Mouse (Mus musculus) heart, embryonic 14.5 days (tissue): ENCODE measurements around the gene Eipr1. TPM values are rescaled to one million over a fixed set of nuclear protein-coding genes. Genes with fewer than 3 reads are reported as not detected.

Source experiments
- ATAC-seq: fragments of 200-750 bp; cut with Nextera tagmentation; 2 replicates; pipeline ENCODE4 v1.8.0; 2017; ENCODE audit warnings: low read depth, moderate TSS enrichment; ENCODE audit not compliant: insufficient number of reproducible peaks, insufficient read depth, low FRiP score
- H3K27ac ChIP-seq, 2 experiments: fragments of 200-500 bp in 1 of 2; fragments of 300-500 bp in 1 of 2; sonication (generic) in 1 of 2; replicated peaks in 1 of 2; 2 replicates each; pipeline ENCODE4 v1.5.1; 2012 to 2014; ENCODE audit warnings: low read depth in 2 of 2, low read length in 2 of 2, control low read depth in 1 of 2, mild to moderate bottlenecking in 1 of 2, mixed read lengths in 1 of 2; ENCODE audit not compliant: control insufficient read depth in 1 of 2, insufficient read depth in 1 of 2
- H3K27me3 ChIP-seq: fragments of 300-500 bp; sonication (generic); 2 replicates; pipeline ENCODE4 v1.6.1; 2014; ENCODE audit warnings: mild to moderate bottlenecking, low read length, control low read depth; ENCODE audit not compliant: control insufficient read depth, insufficient read depth
- H3K36me3 ChIP-seq: fragments of 300-500 bp; sonication (generic); 2 replicates; pipeline ENCODE4 v1.6.1; 2014; ENCODE audit warnings: mild to moderate bottlenecking, control low read depth, low read length, mixed read lengths; ENCODE audit not compliant: control insufficient read depth, insufficient read depth
- H3K4me1 ChIP-seq, 2 experiments: fragments of 200-500 bp in 1 of 2; fragments of 300-500 bp in 1 of 2; sonication (generic) in 1 of 2; 2 replicates each; pipeline ENCODE4 v1.6.1; 2012 to 2014; ENCODE audit warnings: low read length in 2 of 2, control low read depth in 1 of 2, mixed read lengths in 1 of 2; ENCODE audit not compliant: control insufficient read depth in 2 of 2, insufficient read depth in 2 of 2
- H3K4me2 ChIP-seq: fragments of 300-500 bp; sonication (generic); 2 replicates; pipeline ENCODE4 v1.6.1; 2014; ENCODE audit warnings: mild to moderate bottlenecking, low read length
- H3K4me3 ChIP-seq, 2 experiments: fragments of 200-500 bp in 1 of 2; fragments of 300-500 bp in 1 of 2; sonication (generic) in 1 of 2; 2 replicates each; pipeline ENCODE4 v1.5.1; 2012 to 2014; ENCODE audit warnings: low read length in 2 of 2, mild to moderate bottlenecking in 2 of 2, control low read depth in 1 of 2, low read depth in 1 of 2, moderate library complexity in 1 of 2; ENCODE audit not compliant: control insufficient read depth in 1 of 2, insufficient read depth in 1 of 2
- H3K9ac ChIP-seq: fragments of 300-500 bp; sonication (generic); 2 replicates; pipeline ENCODE4 v1.6.1; 2014; ENCODE audit warnings: mild to moderate bottlenecking, low read length
- H3K9me3 ChIP-seq: fragments of 300-500 bp; sonication (generic); 2 replicates; pipeline ENCODE4 v1.6.1; 2016; ENCODE audit warnings: low read length, control low read depth; ENCODE audit not compliant: control insufficient read depth
- WGBS: fragments of 180-500 bp; shearing (Covaris S2); extraction: QIAGEN DNeasy Blood & Tissue Kit; methylation state at CpG from one replicate; pipeline ENCODE4 v1.1.7; 2014; 5-methylcytosine and 5-hydroxymethylcytosine counted together
- polyA plus RNA-seq: library from polyadenylated mRNA; unstranded; fragments of >200 nt; fragmentation: Nextera tagmentation; extraction: Ambion mirVana; gene quantifications from 2 replicates; pipeline ENCODE4 v1.2.1, GENCODE M21; 2014

Gene Eipr1
- polyA plus RNA-seq, 1 experiment from 2014 or later: 19.8 TPM

GRCm38 (mm10) chr12:28795041-28795440, 43.4 kb downstream of the Eipr1 start:
- H3K4me3 ChIP-seq: no peak overlapping the region
- no peaks in the 10 kb centered on the region for H3K36me3 ChIP-seq
- no peak overlapping the region for H3K27ac ChIP-seq
- peaks cover 3 to 7% of the 10 kb centered on the region in 2 experiments for H3K4me1 ChIP-seq
- 42% methylated on average over 3 of the region's 3 CpGs for WGBS
- no peak overlapping the region for H3K4me2 ChIP-seq
- no peak for ATAC-seq
- no peaks in the 10 kb centered on the region for H3K9me3 ChIP-seq
- no peaks in the 10 kb centered on the region for H3K27me3 ChIP-seq
- H3K9ac ChIP-seq: no peak overlapping the region

DNA sequence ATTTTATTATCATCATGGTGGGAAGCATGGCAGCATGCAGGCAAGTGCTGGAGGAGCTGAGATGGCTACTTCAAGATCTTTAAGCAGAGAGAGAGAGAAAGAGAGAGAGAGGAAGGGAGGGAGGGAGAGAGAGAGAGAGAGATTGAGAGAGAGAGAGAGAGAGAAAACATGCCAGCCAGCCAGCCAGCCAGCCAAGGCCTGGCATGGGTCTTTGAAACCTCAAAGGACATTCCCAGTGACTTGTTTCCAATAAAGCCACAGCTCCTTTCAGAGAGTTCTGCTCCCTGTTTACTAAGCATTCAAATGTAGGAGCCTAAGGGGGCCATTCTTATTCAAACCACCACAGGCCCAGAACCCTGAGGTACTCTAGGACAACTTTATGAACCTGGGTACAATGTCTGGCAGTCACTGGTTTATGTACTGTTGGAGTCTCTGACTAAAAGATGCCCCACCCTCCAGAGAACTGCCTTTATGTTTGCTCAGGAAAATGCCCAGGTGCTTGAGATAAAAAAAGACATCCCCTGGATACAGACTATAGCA, 45.3 kb downstream of the Eipr1 start:
- H3K4me2 ChIP-seq: no peak overlapping the region
- no peak for ATAC-seq

GRCm38 (mm10) chr12:28799798-28800411, 48.3 kb downstream of the Eipr1 start:
- H3K4me1 ChIP-seq: peaks cover 9% of the 10 kb centered on the region in 2 experiments
- H3K9me3 ChIP-seq: no peaks in the 10 kb centered on the region
- H3K36me3 ChIP-seq: no peaks in the 10 kb centered on the region
- no peak overlapping the region for H3K27ac ChIP-seq
- no peak overlapping the region for H3K4me2 ChIP-seq
- WGBS: 73% methylated on average over 11 of the region's 11 CpGs
- no peaks in the 10 kb centered on the region for H3K27me3 ChIP-seq
- no peak overlapping the region for H3K9ac ChIP-seq
- no peak for ATAC-seq
- H3K4me3 ChIP-seq: no peak overlapping the region

More for the DNA sequence above, 45.3 kb downstream of the Eipr1 start:
- H3K36me3 ChIP-seq: no peaks in the 10 kb centered on the region
- no peak overlapping the region for H3K4me3 ChIP-seq
- H3K27me3 ChIP-seq: no peaks in the 10 kb centered on the region
- H3K27ac ChIP-seq: no peak overlapping the region
- H3K9me3 ChIP-seq: no peaks in the 10 kb centered on the region
- H3K4me1 ChIP-seq: peaks cover 7% of the 10 kb centered on the region in 2 experiments
- H3K9ac ChIP-seq: no peak overlapping the region

- H3K27ac ChIP-seq: no peak overlapping the region
- ATAC-seq: no peak
- no peaks in the 10 kb centered on the region for H3K9me3 ChIP-seq
- H3K4me2 ChIP-seq: no peak overlapping the region
- H3K4me1 ChIP-seq: peaks cover 10 to 13% of the 10 kb centered on the region in 2 experiments
- 66% methylated on average over 4 of the region's 4 CpGs for WGBS
- H3K27me3 ChIP-seq: no peaks in the 10 kb centered on the region
- H3K4me3 ChIP-seq: no peak overlapping the region
- H3K36me3 ChIP-seq: no peaks in the 10 kb centered on the region
- no peak overlapping the region for H3K9ac ChIP-seq
Measured at GRCm38 (mm10) chr12:28800423-28800822, 48.8 kb downstream of the Eipr1 start.

DNA sequence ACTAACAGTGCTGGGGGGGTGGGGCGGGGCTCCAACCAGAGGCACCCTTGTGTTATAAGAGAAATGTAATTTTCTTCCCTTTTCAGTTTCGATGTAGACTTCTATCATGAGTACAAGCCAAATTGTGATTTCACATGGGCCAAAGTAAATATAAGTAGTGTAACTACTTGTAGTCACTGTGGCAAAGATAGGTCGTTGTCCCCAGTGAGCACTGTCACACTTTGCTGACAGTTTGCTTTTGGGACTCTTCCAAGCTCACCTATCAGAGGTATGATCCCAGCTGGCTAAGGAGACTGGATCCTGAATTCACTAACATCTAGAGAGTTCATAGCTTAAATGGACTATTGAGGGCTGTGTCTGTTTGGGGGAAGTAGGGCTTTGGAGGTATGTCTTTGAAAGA, 49.3 kb downstream of the Eipr1 start:
- no peaks in the 10 kb centered on the region for H3K27me3 ChIP-seq
- WGBS: 65% methylated on average over 3 of the region's 3 CpGs
- H3K9ac ChIP-seq: no peak overlapping the region
- ATAC-seq: no peak
- H3K9me3 ChIP-seq: no peaks in the 10 kb centered on the region
- no peaks in the 10 kb centered on the region for H3K36me3 ChIP-seq
- no peak overlapping the region for H3K4me3 ChIP-seq
- H3K27ac ChIP-seq: no peak overlapping the region
- peaks cover 10 to 16% of the 10 kb centered on the region in 2 experiments for H3K4me1 ChIP-seq
- no peak overlapping the region for H3K4me2 ChIP-seq

DNA sequence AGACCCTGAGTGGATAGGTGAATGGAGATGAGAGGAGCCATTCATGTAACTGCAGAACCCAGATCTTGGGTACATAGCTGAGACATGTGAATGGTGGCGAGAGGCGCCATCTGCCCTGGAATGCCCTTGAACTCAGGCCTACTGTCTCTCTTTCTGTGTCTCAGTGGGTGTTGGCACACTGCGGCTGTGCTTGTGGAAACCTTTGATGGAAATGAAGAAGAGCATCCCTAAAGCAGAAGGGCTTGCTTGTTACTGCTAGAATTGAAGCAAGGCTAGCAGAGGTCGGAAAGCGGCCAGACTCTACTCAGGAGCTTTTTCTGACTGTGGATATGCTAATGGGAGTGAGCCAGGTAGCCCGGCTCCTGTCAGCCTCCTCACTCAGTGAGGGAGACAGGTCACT, 50.1 kb downstream of the Eipr1 start:
- no peak for ATAC-seq
- H3K4me3 ChIP-seq: no peak overlapping the region
- no peaks in the 10 kb centered on the region for H3K9me3 ChIP-seq
- H3K9ac ChIP-seq: no peak overlapping the region
- no peak overlapping the region for H3K27ac ChIP-seq
- WGBS: 90% methylated on average over 6 of the region's 6 CpGs
- no peaks in the 10 kb centered on the region for H3K36me3 ChIP-seq
- no peaks in the 10 kb centered on the region for H3K27me3 ChIP-seq
- peaks cover 13 to 17% of the 10 kb centered on the region in 2 experiments for H3K4me1 ChIP-seq
- no peak overlapping the region for H3K4me2 ChIP-seq

GRCm38 (mm10) chr12:28803043-28803442, 51.4 kb downstream of the Eipr1 start:
- ATAC-seq: no peak
- H3K9me3 ChIP-seq: no peaks in the 10 kb centered on the region

More at GRCm38 (mm10) chr12:28803043-28803442, 51.4 kb downstream of the Eipr1 start:
- H3K27ac ChIP-seq: no peak overlapping the region
- peaks cover 17 to 19% of the 10 kb centered on the region in 2 experiments for H3K4me1 ChIP-seq
- no peaks in the 10 kb centered on the region for H3K27me3 ChIP-seq
- H3K4me3 ChIP-seq: no peak overlapping the region
- no peak overlapping the region for H3K9ac ChIP-seq
- no peak overlapping the region for H3K4me2 ChIP-seq
- no peaks in the 10 kb centered on the region for H3K36me3 ChIP-seq
